Mouse (Mus musculus): Measurements from ENCODE around the gene 1600014C23Rik. TPM values are rescaled to one million over a fixed set of nuclear protein-coding genes. Genes with fewer than 3 reads are reported as not detected.

The 1600014C23Rik gene
- polyA plus RNA-seq, 1 experiment = not detected

DNA sequence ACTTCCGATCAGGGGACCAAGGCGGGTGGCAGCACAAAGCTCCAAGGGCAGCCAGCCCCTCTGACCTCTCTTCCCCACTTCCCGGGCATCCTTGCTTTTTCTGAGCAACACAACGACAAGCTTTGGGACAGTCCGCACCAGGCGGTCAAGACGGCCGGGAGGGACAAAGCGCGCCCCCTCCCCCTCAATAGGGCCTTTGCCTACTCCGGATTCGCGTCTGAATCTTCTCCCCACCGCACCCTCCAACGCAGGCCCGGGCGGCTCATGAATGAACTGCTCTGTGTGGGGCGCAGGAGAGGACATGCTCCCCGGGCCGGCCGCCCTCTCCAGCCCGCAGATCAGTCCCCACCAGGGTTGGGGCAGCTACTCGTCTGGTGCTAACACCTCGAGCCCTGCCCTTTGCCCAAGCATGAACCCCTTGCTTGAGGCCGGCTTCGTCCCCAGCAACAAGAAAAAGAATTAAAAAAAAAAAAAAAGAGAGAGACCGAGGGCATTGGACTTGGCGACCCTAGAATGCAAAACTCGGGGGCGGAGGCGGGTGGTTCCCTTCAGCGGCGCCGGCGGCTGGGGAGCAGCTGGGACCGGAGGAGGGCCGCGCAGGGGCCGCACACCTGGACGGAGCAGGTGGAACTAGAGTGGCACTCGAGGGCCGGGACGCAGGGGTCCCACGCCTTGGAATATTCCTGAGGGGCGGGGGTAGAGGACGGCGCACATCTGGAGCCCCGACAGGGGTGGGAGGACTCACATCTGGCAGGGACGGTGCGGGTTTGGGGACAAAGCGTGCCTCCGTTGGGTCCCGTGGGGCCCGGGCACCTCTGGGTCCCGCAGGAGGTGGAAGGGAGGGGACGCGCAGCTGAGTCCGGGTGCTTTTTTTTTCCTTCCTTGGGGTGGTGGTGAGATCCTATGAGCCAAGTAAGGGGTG, 48.2 kb downstream of the 1600014C23Rik start:
- TF ChIP-seq POLR2A (IDR thresholded peaks at IDR 0.05; ENCODE audit: low read depth, low read length) = peak; percentile 7
- no peak for TF ChIP-seq CTCF (IDR thresholded peaks at IDR 0.05; ENCODE audit: borderline replicate concordance, insufficient read depth, low read length)
- no peak overlapping the region for H3K27ac ChIP-seq (ENCODE audit: insufficient read depth, low read length)
- H3K4me1 ChIP-seq (ENCODE audit: control insufficient read depth, insufficient read depth, low read length) = no peaks in the 10 kb centered on the region
- peak overlapping the region; percentile 80 for H3K4me3 ChIP-seq (ENCODE audit: insufficient read depth, low read length)

DNA sequence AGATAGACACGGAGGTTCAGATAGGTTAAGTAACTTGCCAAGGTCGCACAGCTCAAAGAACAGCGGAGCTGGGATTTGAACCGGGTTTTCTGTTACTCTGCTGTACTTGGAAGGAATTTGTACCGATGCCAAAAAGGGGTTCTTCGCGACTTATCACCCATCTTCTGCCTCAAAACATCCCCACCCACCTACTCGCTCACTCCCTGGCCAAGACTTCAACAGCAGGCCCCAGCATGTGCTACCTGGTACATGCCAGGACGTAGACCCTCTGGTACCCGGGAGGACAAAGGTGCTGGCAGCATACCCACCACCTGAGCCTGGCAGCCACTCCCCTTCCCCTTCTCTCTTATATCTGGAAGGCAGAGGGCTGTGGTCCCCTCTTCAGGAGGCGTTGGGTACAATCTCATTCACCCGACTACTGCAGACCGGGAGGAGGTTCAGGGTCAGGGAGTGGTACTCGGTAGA, 48.9 kb downstream of the 1600014C23Rik start:
- TF ChIP-seq CTCF (IDR thresholded peaks at IDR 0.05; ENCODE audit: borderline replicate concordance, insufficient read depth, low read length) = no peak
- TF ChIP-seq POLR2A (IDR thresholded peaks at IDR 0.05; ENCODE audit: low read depth, low read length) = no peak
- H3K4me3 ChIP-seq (ENCODE audit: insufficient read depth, low read length) = peak overlapping the region; percentile 80
- H3K27ac ChIP-seq (ENCODE audit: insufficient read depth, low read length) = no peak overlapping the region
- no peaks in the 10 kb centered on the region for H3K4me1 ChIP-seq (ENCODE audit: control insufficient read depth, insufficient read depth, low read length)

Other genes starting within 250 kb of the 1600014C23Rik start
- gene Aars2, start 227.0 kb downstream of the 1600014C23Rik start, polyA plus RNA-seq (2011; ENCODE audit: insufficient read length, low read depth, missing spikeins) = 6.7 and 7.3 TPM in 2 replicates
- gene Tcte1, start 210.4 kb downstream of the 1600014C23Rik start, polyA plus RNA-seq (2011; ENCODE audit: insufficient read length, low read depth, missing spikeins) = not detected in 2 replicates
- 0.47 and 0.81 TPM in 2 replicates for gene Tmem151b, start 184.2 kb downstream of the 1600014C23Rik start, polyA plus RNA-seq (2011; ENCODE audit: insufficient read length, low read depth, missing spikeins)
- gene Nfkbie, start 178.1 kb downstream of the 1600014C23Rik start, polyA plus RNA-seq (2011; ENCODE audit: insufficient read length, low read depth, missing spikeins) = 4.3 and 6.2 TPM in 2 replicates
- gene Slc35b2, start 170.0 kb downstream of the 1600014C23Rik start, polyA plus RNA-seq (2011; ENCODE audit: insufficient read length, low read depth, missing spikeins) = 61.1 and 65.3 TPM in 2 replicates
- 1,481 and 1,562 TPM in 2 replicates for gene Hsp90ab1, start 160.6 kb downstream of the 1600014C23Rik start, polyA plus RNA-seq (2011; ENCODE audit: insufficient read length, low read depth, missing spikeins)
- gene Slc29a1, start 134.2 kb downstream of the 1600014C23Rik start, polyA plus RNA-seq (2011; ENCODE audit: insufficient read length, low read depth, missing spikeins) = 81.9 and 90.3 TPM in 2 replicates
- not detected in 2 replicates for gene Mymx, start 131.7 kb downstream of the 1600014C23Rik start, polyA plus RNA-seq (2011; ENCODE audit: insufficient read length, low read depth, missing spikeins)
- not detected in 2 replicates for gene Capn11, start 74.5 kb downstream of the 1600014C23Rik start, polyA plus RNA-seq (2011; ENCODE audit: insufficient read length, low read depth, missing spikeins)
- 38.9 and 39.0 TPM in 2 replicates for gene Mrpl14, start 47.5 kb downstream of the 1600014C23Rik start, polyA plus RNA-seq (2011; ENCODE audit: insufficient read length, low read depth, missing spikeins)
- gene Tmem63b, start 46.9 kb downstream of the 1600014C23Rik start, polyA plus RNA-seq (2011; ENCODE audit: insufficient read length, low read depth, missing spikeins) = 42.8 and 54.0 TPM in 2 replicates

Data from embryonic fibroblast, embryonic 13.5 days (primary cell).